Comparison of ENCODE assay signal across 10 mouse cellular contexts in genomic region chr2:10300244-10300643, GRCm38 (mm10).
DNase-seq lines count a peak whose midpoint lies in the region; ATAC-seq and TF ChIP-seq lines count a peak whose summit lies in the region.
"Had no signal": no experiment of that assay in that cellular context is flagged by ENCODE, and none has a peak within 500 bp of the region (broad histone marks: within the 10 kb centered on the region; RNA-seq: fewer than 3 reads in every experiment).

No protein-coding gene starts in this region.

- 58% methylated on average over 7 of the region's 7 CpGs for WGBS in forebrain, postnatal 0 days
- 57% methylated on average over 7 of the region's 7 CpGs for WGBS in forebrain, embryonic 11.5 days
- 52% methylated on average over 7 of the region's 7 CpGs for whole genome bisulfite sequencing in lung, embryonic 14.5 days
- WGBS in small intestine, adult 2 months = 48% methylated on average over 7 of the region's 7 CpGs
- 52% methylated on average over 7 of the region's 7 CpGs for WGBS in forebrain, embryonic 16.5 days
- WGBS in midbrain, embryonic 15.5 days = 56% methylated on average over 7 of the region's 7 CpGs

- DNase-seq in forebrain, postnatal 0 days = no peak
- DNase-seq in forebrain, embryonic 11.5 days (ENCODE audit: low spot score) = no peak
- peak; percentile 21 for DNase-seq in lung, embryonic 14.5 days
- no peak for DNase-seq in lung, adult 18-20 months
- DNase-seq in NIH3T3 (ENCODE audit: low read depth) = peak; percentile 10

- 0 out of 2 replicates have a peak, but pooled peaks cover 3% of the 10 kb centered on the region for H3K4me1 ChIP-seq in forebrain, postnatal 0 days (ENCODE audit: insufficient read depth)
- H3K4me1 ChIP-seq in forebrain, embryonic 11.5 days (replicated peaks; ENCODE audit: control insufficient read depth, insufficient read depth, low read length) = 0 out of 2 replicates have a peak, but pooled peaks cover 2% of the 10 kb centered on the region
- H3K4me1 ChIP-seq in lung, embryonic 14.5 days (ENCODE audit: insufficient read depth) = 0 out of 2 replicates have a peak, but pooled peaks cover 4% of the 10 kb centered on the region
- H3K4me1 ChIP-seq in small intestine, adult 2 months (ENCODE audit: control insufficient read depth, insufficient read depth, insufficient read length, low read length) = no peaks in the 10 kb centered on the region
- peaks cover 4% of the 10 kb centered on the region for H3K4me1 ChIP-seq in forebrain, embryonic 16.5 days (replicated peaks; ENCODE audit: control insufficient read depth, insufficient read depth, low read length)
- peaks cover 3% of the 10 kb centered on the region; the same call in 1 of the 2 replicates for H3K4me1 ChIP-seq in midbrain, embryonic 15.5 days

- no peak overlapping the region for H3K4me3 ChIP-seq in forebrain, postnatal 0 days (ENCODE audit: low read depth, low read length)
- H3K4me3 ChIP-seq in forebrain, embryonic 11.5 days (ENCODE audit: low read depth, low read length) = no peak overlapping the region
- no peak overlapping the region for H3K4me3 ChIP-seq in lung, embryonic 14.5 days (ENCODE audit: low read depth, low read length)
- H3K4me3 ChIP-seq in small intestine, adult 2 months (ENCODE audit: low read depth, low read length) = no peak overlapping the region
- no peak overlapping the region for H3K4me3 ChIP-seq in forebrain, embryonic 16.5 days (replicated peaks; ENCODE audit: low read length)
- H3K4me3 ChIP-seq in midbrain, embryonic 15.5 days = no peak overlapping the region
- H3K4me3 ChIP-seq: megakaryocyte, embryonic 14.5 days had no signal

- no peak overlapping the region for H3K27ac ChIP-seq in forebrain, postnatal 0 days (ENCODE audit: low read depth, low read length)
- no peak overlapping the region for H3K27ac ChIP-seq in forebrain, embryonic 11.5 days (ENCODE audit: low read depth, low read length)
- H3K27ac ChIP-seq in lung, embryonic 14.5 days (ENCODE audit: low read depth) = no peak overlapping the region
- H3K27ac ChIP-seq in small intestine, adult 2 months (ENCODE audit: insufficient read depth, low read depth, low read length) = no peak overlapping the region
- no peak overlapping the region for H3K27ac ChIP-seq in forebrain, embryonic 16.5 days (ENCODE audit: low read length)
- no peak overlapping the region for H3K27ac ChIP-seq in midbrain, embryonic 15.5 days
- H3K27ac ChIP-seq: forebrain, embryonic 13.5 days had no signal

- peak; percentile 36 for TF ChIP-seq CTCF in forebrain, postnatal 0 days (IDR thresholded peaks at IDR 0.05; ENCODE audit: low read depth)
- peak; percentile 25; the same call in 1 of the 2 replicates for TF ChIP-seq CTCF in lung, embryonic 14.5 days (IDR thresholded peaks at IDR 0.05; ENCODE audit: low read depth)
- TF ChIP-seq CTCF in small intestine, adult 2 months (IDR thresholded peaks at IDR 0.05; ENCODE audit: extremely low read depth, insufficient read length, insufficient replicate concordance, low read depth, low read length) = peak; percentile 21; the same call in 1 of the 2 replicates

- no peaks in the 10 kb centered on the region; the same call in 1 of the 2 replicates for H3K27me3 ChIP-seq in forebrain, postnatal 0 days (ENCODE audit: insufficient read depth, low read length)
- no peaks in the 10 kb centered on the region for H3K27me3 ChIP-seq in forebrain, embryonic 11.5 days (ENCODE audit: control insufficient read depth, insufficient read depth, low read length)
- H3K27me3 ChIP-seq in lung, embryonic 14.5 days (ENCODE audit: insufficient read depth, low read length) = no peaks in the 10 kb centered on the region
- H3K27me3 ChIP-seq in small intestine, adult 2 months (ENCODE audit: control insufficient read depth, insufficient read depth, low read length) = peaks cover 10% of the 10 kb centered on the region; the same call in 1 of the 2 replicates
- H3K27me3 ChIP-seq in forebrain, embryonic 16.5 days (replicated peaks; ENCODE audit: control insufficient read depth, insufficient read depth, low read length) = peaks cover 2% of the 10 kb centered on the region; the same call in 1 of the 2 replicates
- 0 out of 2 replicates have a peak, but pooled peaks cover 3% of the 10 kb centered on the region for H3K27me3 ChIP-seq in midbrain, embryonic 15.5 days (replicated peaks)

- H3K9ac ChIP-seq in forebrain, postnatal 0 days = no peak overlapping the region
- H3K9ac ChIP-seq in forebrain, embryonic 11.5 days (ENCODE audit: low read length) = no peak overlapping the region
- no peak overlapping the region for H3K9ac ChIP-seq in lung, embryonic 14.5 days
- H3K9ac ChIP-seq in forebrain, embryonic 16.5 days (replicated peaks; ENCODE audit: low read depth, low read length) = no peak overlapping the region
- H3K9ac ChIP-seq in midbrain, embryonic 15.5 days = no peak overlapping the region
- H3K9ac ChIP-seq: forebrain, embryonic 13.5 days had no signal

- no peak for TF ChIP-seq POLR2A in small intestine, adult 2 months (IDR thresholded peaks at IDR 0.05; ENCODE audit: low read depth, low read length)

- H3K9me3 ChIP-seq in forebrain, postnatal 0 days (ENCODE audit: low read length) = no peaks in the 10 kb centered on the region
- no peaks in the 10 kb centered on the region for H3K9me3 ChIP-seq in forebrain, embryonic 11.5 days (ENCODE audit: control insufficient read depth, low read length)
- no peaks in the 10 kb centered on the region for H3K9me3 ChIP-seq in lung, embryonic 14.5 days (ENCODE audit: low read depth, low read length)
- H3K9me3 ChIP-seq in forebrain, embryonic 16.5 days (ENCODE audit: control insufficient read depth, low read length) = no peaks in the 10 kb centered on the region
- H3K9me3 ChIP-seq in midbrain, embryonic 15.5 days = no peaks in the 10 kb centered on the region
- H3K9me3 ChIP-seq: forebrain, embryonic 13.5 days; megakaryocyte, embryonic 14.5 days had no signal

- no peaks in the 10 kb centered on the region for H3K36me3 ChIP-seq in forebrain, postnatal 0 days (ENCODE audit: insufficient read depth)
- no peaks in the 10 kb centered on the region for H3K36me3 ChIP-seq in forebrain, embryonic 11.5 days (ENCODE audit: control insufficient read depth, insufficient read depth, low read length)
- no peaks in the 10 kb centered on the region for H3K36me3 ChIP-seq in lung, embryonic 14.5 days (ENCODE audit: insufficient read depth)
- no peaks in the 10 kb centered on the region for H3K36me3 ChIP-seq in small intestine, adult 2 months (ENCODE audit: control insufficient read depth, insufficient read depth, low read length)
- no peaks in the 10 kb centered on the region for H3K36me3 ChIP-seq in forebrain, embryonic 16.5 days (ENCODE audit: control insufficient read depth, insufficient read depth)
- no peaks in the 10 kb centered on the region for H3K36me3 ChIP-seq in midbrain, embryonic 15.5 days (replicated peaks)

- ATAC-seq in forebrain, postnatal 0 days = no peak
- no peak for ATAC-seq in forebrain, embryonic 11.5 days (replicated peaks; ENCODE audit: low FRiP score)
- no peak for ATAC-seq in lung, embryonic 14.5 days (ENCODE audit: insufficient read depth)
- ATAC-seq in forebrain, embryonic 16.5 days = no peak
- ATAC-seq in midbrain, embryonic 15.5 days (replicated peaks) = no peak

- no peak overlapping the region for H3K4me2 ChIP-seq in forebrain, postnatal 0 days (ENCODE audit: low read depth)
- no peak overlapping the region for H3K4me2 ChIP-seq in forebrain, embryonic 11.5 days (ENCODE audit: low read depth, low read length, severe bottlenecking)
- H3K4me2 ChIP-seq in lung, embryonic 14.5 days = no peak overlapping the region
- no peak overlapping the region for H3K4me2 ChIP-seq in forebrain, embryonic 16.5 days (ENCODE audit: low read length)
- H3K4me2 ChIP-seq in midbrain, embryonic 15.5 days = no peak overlapping the region

Comparison
In these comparisons a context has a peak if more than half of its experiments do, and no peak if none do; other contexts are left out.
1. DNase-seq: peak in lung, embryonic 14.5 days (single experiment) and NIH3T3 (single experiment); none in forebrain, postnatal 0 days (single experiment), forebrain, embryonic 11.5 days (single experiment) and lung, adult 18-20 months (0 of 2).
2. Peak in every context shown above with its lines, with median percentiles within 50 percentile points of each other: CTCF ChIP-seq.